Mouse (Mus musculus): ENCODE data around the gene Tmcc2.

DNA sequence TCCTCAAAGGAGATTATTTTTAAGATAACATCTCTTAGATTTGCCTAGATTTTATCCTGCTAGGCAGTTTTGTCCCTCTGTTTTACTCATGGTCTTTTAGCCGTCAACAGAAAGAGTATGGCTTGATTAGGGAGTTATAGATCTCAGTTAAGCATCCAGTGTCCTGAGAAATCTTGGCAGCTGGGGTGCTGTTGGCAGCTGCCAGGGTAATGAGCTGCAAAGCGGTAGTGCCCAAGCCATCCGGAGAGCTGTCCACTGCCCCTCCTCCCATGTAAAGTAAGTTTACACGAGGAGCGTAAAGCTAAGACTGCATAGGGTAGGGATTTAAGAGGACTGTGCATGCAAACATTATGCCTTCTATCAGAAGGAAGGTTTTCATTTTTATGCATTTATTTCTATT is 42.3 kb upstream of the Tmcc2 start:
- TF ChIP-seq POLR2A (IDR thresholded peaks at IDR 0.05; ENCODE audit: borderline replicate concordance, low read depth, low read length) = no peak
- TF ChIP-seq CTCF (IDR thresholded peaks at IDR 0.05; ENCODE audit: low read depth, low read length) = no peak

Measured in bone marrow macrophage, adult 2 months (primary cell).